Mouse (Mus musculus): Measurements from ENCODE around the gene Rnf34. TPM values are rescaled to one million over a fixed set of nuclear protein-coding genes. Genes with fewer than 3 reads are reported as not detected.

The Rnf34 gene
- polyA plus RNA-seq, 1 experiment from 2014 or later: 35.8 TPM

GRCm38 (mm10) chr5:122899777-122900557 is 50.1 kb downstream of the Rnf34 start:
- DNase-seq (ENCODE audit: low spot score): peak; percentile 92

- DNase-seq (ENCODE audit: low spot score): no peak
Measured at GRCm38 (mm10) chr5:122900558-122901171, 50.8 kb downstream of the Rnf34 start.

- DNase-seq (ENCODE audit: low spot score): no peak
Measured at GRCm38 (mm10) chr5:122901179-122901578, 51.3 kb downstream of the Rnf34 start.

GRCm38 (mm10) chr5:122901666-122902065 is 51.8 kb downstream of the Rnf34 start:
- peak; percentile 20 for DNase-seq (ENCODE audit: low spot score)

GRCm38 (mm10) chr5:122902228-122902627 is 52.4 kb downstream of the Rnf34 start:
- DNase-seq (ENCODE audit: low spot score): no peak

- no peak for DNase-seq (ENCODE audit: low spot score)
Measured at GRCm38 (mm10) chr5:122903165-122903564, 53.3 kb downstream of the Rnf34 start.

- DNase-seq (ENCODE audit: low spot score): no peak
Measured at GRCm38 (mm10) chr5:122907182-122907581, 57.3 kb downstream of the Rnf34 start.

GRCm38 (mm10) chr5:122908001-122908400 is 58.2 kb downstream of the Rnf34 start:
- DNase-seq (ENCODE audit: low spot score): no peak

GRCm38 (mm10) chr5:122909481-122909880 is 59.6 kb downstream of the Rnf34 start:
- DNase-seq (ENCODE audit: low spot score): no peak

GRCm38 (mm10) chr5:122912863-122913262 is 63.0 kb downstream of the Rnf34 start:
- DNase-seq (ENCODE audit: low spot score): no peak

GRCm38 (mm10) chr5:122916147-122916546 is 66.3 kb downstream of the Rnf34 start:
- no peak for DNase-seq (ENCODE audit: low spot score)

GRCm38 (mm10) chr5:122917982-122918711 is 68.3 kb downstream of the Rnf34 start:
- no peak for DNase-seq (ENCODE audit: low spot score)

- DNase-seq (ENCODE audit: low spot score): no peak
Measured at GRCm38 (mm10) chr5:122920557-122920956, 70.7 kb downstream of the Rnf34 start.

Other genes starting within 250 kb of the Rnf34 start
- gene Ift81, start 235.5 kb upstream of the Rnf34 start, polyA plus RNA-seq (2015; fragmentation: Nextera tagmentation; extraction: Ambion mirVana): 10.9 and 12.5 TPM in 2 replicates
- gene P2rx7, start 206.1 kb upstream of the Rnf34 start, polyA plus RNA-seq (2015; fragmentation: Nextera tagmentation; extraction: Ambion mirVana): 8.2 and 8.8 TPM in 2 replicates
- 22.5 and 26.7 TPM in 2 replicates for gene P2rx4, start 142.5 kb upstream of the Rnf34 start, polyA plus RNA-seq (2015; fragmentation: Nextera tagmentation; extraction: Ambion mirVana)
- gene Camkk2, start 70.6 kb upstream of the Rnf34 start, polyA plus RNA-seq (2015; fragmentation: Nextera tagmentation; extraction: Ambion mirVana): 24.7 and 27.1 TPM in 2 replicates
- gene Anapc5, start 28.7 kb upstream of the Rnf34 start, polyA plus RNA-seq (2015; fragmentation: Nextera tagmentation; extraction: Ambion mirVana): 407 and 446 TPM in 2 replicates
- gene Kdm2b, start 139.8 kb downstream of the Rnf34 start, polyA plus RNA-seq (2015; fragmentation: Nextera tagmentation; extraction: Ambion mirVana): 29.6 and 31.8 TPM in 2 replicates
- gene Orai1, start 165.0 kb downstream of the Rnf34 start, polyA plus RNA-seq (2015; fragmentation: Nextera tagmentation; extraction: Ambion mirVana): 16.1 and 17.3 TPM in 2 replicates
- 0.58 and 0.60 TPM in 2 replicates for gene Morn3, start 197.0 kb downstream of the Rnf34 start, polyA plus RNA-seq (2015; fragmentation: Nextera tagmentation; extraction: Ambion mirVana)
- 33.2 and 35.9 TPM in 2 replicates for gene Tmem120b, start 218.4 kb downstream of the Rnf34 start, polyA plus RNA-seq (2015; fragmentation: Nextera tagmentation; extraction: Ambion mirVana)

Measured in thymus, postnatal 0 days (tissue).